ENCODE assay signal across 12 mouse cellular contexts in genomic region chr13:20538216-20539070, GRCm38 (mm10).
DNase-seq lines count a peak whose midpoint lies in the region; ATAC-seq and TF ChIP-seq lines count a peak whose summit lies in the region.
"Had no signal": no experiment of that assay in that cellular context is flagged by ENCODE, and none has a peak within 500 bp of the region (broad histone marks: within the 10 kb centered on the region; RNA-seq: fewer than 3 reads in every experiment).

No protein-coding gene starts in this region.

- peak overlapping the region; percentile 48 for H3K27ac ChIP-seq in hindbrain, embryonic 13.5 days
- H3K27ac ChIP-seq in hindbrain, embryonic 10.5 days: no peak overlapping the region
- peak overlapping the region; percentile 96 for H3K27ac ChIP-seq in cortical plate, adult 2 months (ENCODE audit: insufficient read depth, low read length)
- H3K27ac ChIP-seq in hindbrain, postnatal 0 days: peak overlapping the region; percentile 29; the same call in 1 of the 2 replicates
- peak overlapping the region; percentile 47 for H3K27ac ChIP-seq in olfactory bulb, adult 2 months (ENCODE audit: insufficient read depth, low read depth, low read length)
- H3K27ac ChIP-seq: kidney, postnatal 0 days; liver, embryonic 12.5 days had no signal

- WGBS in hindbrain, embryonic 13.5 days: 70% methylated on average over 12 of the region's 12 CpGs
- 77% methylated on average over 12 of the region's 12 CpGs for WGBS in hindbrain, embryonic 10.5 days
- WGBS in hindbrain, postnatal 0 days: 58% methylated on average over 12 of the region's 12 CpGs
- 30% methylated on average over 12 of the region's 12 CpGs for WGBS in olfactory bulb, adult 2 months

- peaks cover 14% of the 10 kb centered on the region for H3K4me1 ChIP-seq in hindbrain, embryonic 13.5 days (replicated peaks)
- no peaks in the 10 kb centered on the region for H3K4me1 ChIP-seq in hindbrain, embryonic 10.5 days (replicated peaks)
- H3K4me1 ChIP-seq in cortical plate, adult 2 months (ENCODE audit: control insufficient read depth, insufficient read depth, low read length): peaks cover 14% of the 10 kb centered on the region
- H3K4me1 ChIP-seq in hindbrain, postnatal 0 days (ENCODE audit: insufficient read depth, low read length): 0 out of 2 replicates have a peak, but pooled peaks cover 4% of the 10 kb centered on the region
- peaks cover 11% of the 10 kb centered on the region for H3K4me1 ChIP-seq in olfactory bulb, adult 2 months (ENCODE audit: control insufficient read depth, insufficient read depth, low read length)
- H3K4me1 ChIP-seq: liver, embryonic 12.5 days had no signal

- no peak for TF ChIP-seq CTCF in cortical plate, adult 2 months (IDR thresholded peaks at IDR 0.05; ENCODE audit: extremely low read depth, insufficient read depth, low read length)
- TF ChIP-seq CTCF in hindbrain, postnatal 0 days (IDR thresholded peaks at IDR 0.05; ENCODE audit: low read depth): no peak
- no peak for TF ChIP-seq CTCF in olfactory bulb, adult 2 months (IDR thresholded peaks at IDR 0.05; ENCODE audit: insufficient read depth, low read depth, low read length)

- H3K4me3 ChIP-seq in hindbrain, embryonic 13.5 days: no peak overlapping the region
- no peak overlapping the region for H3K4me3 ChIP-seq in hindbrain, embryonic 10.5 days
- H3K4me3 ChIP-seq in cortical plate, adult 2 months (ENCODE audit: insufficient read depth, low read length): no peak overlapping the region
- no peak overlapping the region for H3K4me3 ChIP-seq in hindbrain, postnatal 0 days (ENCODE audit: low read length)
- H3K4me3 ChIP-seq in olfactory bulb, adult 2 months (ENCODE audit: insufficient read depth, low read depth, low read length): no peak overlapping the region
- H3K4me3 ChIP-seq: liver, embryonic 12.5 days; megakaryocyte, embryonic 14.5 days had no signal

- no peaks in the 10 kb centered on the region for H3K27me3 ChIP-seq in hindbrain, embryonic 13.5 days
- H3K27me3 ChIP-seq in hindbrain, embryonic 10.5 days (ENCODE audit: insufficient read depth, poor library complexity, severe bottlenecking): no peaks in the 10 kb centered on the region
- no peaks in the 10 kb centered on the region for H3K27me3 ChIP-seq in hindbrain, postnatal 0 days (ENCODE audit: insufficient read depth, low read length)
- H3K27me3 ChIP-seq: liver, embryonic 12.5 days; megakaryocyte, embryonic 14.5 days had no signal

- no peak overlapping the region for H3K4me2 ChIP-seq in hindbrain, embryonic 13.5 days
- H3K4me2 ChIP-seq in hindbrain, postnatal 0 days (ENCODE audit: low read depth, low read length): no peak overlapping the region
- H3K4me2 ChIP-seq: liver, embryonic 12.5 days had no signal

- no peak for ATAC-seq in hindbrain, embryonic 13.5 days (ENCODE audit: low FRiP score)
- ATAC-seq in hindbrain, postnatal 0 days: no peak
- ATAC-seq: liver, embryonic 12.5 days had no signal

- TF ChIP-seq POLR2A in cortical plate, adult 2 months (IDR thresholded peaks at IDR 0.05; ENCODE audit: extremely low read depth, insufficient read depth, low read length): 0 out of 2 replicates have a peak, but pooled peaks have one; percentile 30
- TF ChIP-seq POLR2A in olfactory bulb, adult 2 months (IDR thresholded peaks at IDR 0.05; ENCODE audit: insufficient read depth, low read depth, low read length): no peak

- H3K9ac ChIP-seq in hindbrain, embryonic 13.5 days: no peak overlapping the region
- no peak overlapping the region for H3K9ac ChIP-seq in hindbrain, postnatal 0 days (replicated peaks; ENCODE audit: low read length)
- H3K9ac ChIP-seq: liver, embryonic 12.5 days had no signal

- H3K9me3 ChIP-seq in hindbrain, embryonic 13.5 days: no peaks in the 10 kb centered on the region
- H3K9me3 ChIP-seq in hindbrain, embryonic 10.5 days: no peaks in the 10 kb centered on the region
- H3K9me3 ChIP-seq in hindbrain, postnatal 0 days (ENCODE audit: low read length): no peaks in the 10 kb centered on the region
- H3K9me3 ChIP-seq: liver, embryonic 12.5 days; megakaryocyte, embryonic 14.5 days had no signal

- H3K36me3 ChIP-seq in hindbrain, embryonic 13.5 days: no peaks in the 10 kb centered on the region
- H3K36me3 ChIP-seq in hindbrain, embryonic 10.5 days: no peaks in the 10 kb centered on the region
- no peaks in the 10 kb centered on the region for H3K36me3 ChIP-seq in hindbrain, postnatal 0 days (ENCODE audit: insufficient read depth, low read length)
- H3K36me3 ChIP-seq: liver, embryonic 12.5 days had no signal

- no peak for DNase-seq in hindbrain, embryonic 10.5 days (ENCODE audit: low spot score)
- no peak for DNase-seq in hindbrain, postnatal 0 days (ENCODE audit: low spot score)
- DNase-seq in T-cell, adult 2 months (ENCODE audit: low spot score): no peak
- no peak for DNase-seq in testis, postnatal 10 days (ENCODE audit: low spot score)
- no peak for DNase-seq in layer of hippocampus, postnatal 10 days (ENCODE audit: low spot score in 2 of 2)
- DNase-seq: cerebellum, adult 18-20 months had no signal
